Mouse (Mus musculus) limb, embryonic 11.5 days (tissue): ENCODE results near the gene Slc30a9. TPM values are rescaled to one million over a fixed set of nuclear protein-coding genes. Genes with fewer than 3 reads are reported as not detected.

Experiments used
- ATAC-seq: fragments of 200-750 bp; cut with Nextera tagmentation; 2 replicates; pipeline ENCODE4 v1.8.0; 2017; ENCODE audit warnings: low read depth; ENCODE audit not compliant: insufficient number of reproducible peaks, low FRiP score, low TSS enrichment
- DNase-seq: peaks from one replicate; pipeline ENCODE4 v3.0.0-alpha.2; 2015; ENCODE audit warnings: low spot score
- H3K27ac ChIP-seq: fragments of 300-500 bp; sonication (generic); replicated peaks from 2 replicates; pipeline ENCODE4 v1.5.1; 2014; ENCODE audit warnings: low read depth, mild to moderate bottlenecking, low read length
- H3K27me3 ChIP-seq: fragments of 300-500 bp; sonication (generic); 2 replicates; pipeline ENCODE4 v1.6.1; 2014; ENCODE audit warnings: mild to moderate bottlenecking, low read length, mixed read lengths; ENCODE audit not compliant: control insufficient read depth, insufficient read depth
- H3K36me3 ChIP-seq: fragments of 300-500 bp; sonication (generic); 2 replicates; pipeline ENCODE4 v1.6.1; 2014; ENCODE audit warnings: mild to moderate bottlenecking, low read length, moderate library complexity, mixed read lengths; ENCODE audit not compliant: control insufficient read depth, insufficient read depth
- H3K4me1 ChIP-seq: fragments of 300-500 bp; sonication (generic); 2 replicates; pipeline ENCODE4 v1.6.1; 2014; ENCODE audit warnings: low read length, mixed read lengths; ENCODE audit not compliant: control insufficient read depth, insufficient read depth
- H3K4me2 ChIP-seq: fragments of 300-500 bp; sonication (generic); 2 replicates; pipeline ENCODE4 v1.6.1; 2014; ENCODE audit warnings: low read depth, mild to moderate bottlenecking, moderate library complexity; ENCODE audit not compliant: severe bottlenecking
- H3K4me3 ChIP-seq: fragments of 300-500 bp; sonication (generic); 2 replicates; pipeline ENCODE4 v1.5.1; 2014; ENCODE audit warnings: low read depth, low read length
- H3K9ac ChIP-seq: fragments of 300-500 bp; sonication (generic); 2 replicates; pipeline ENCODE4 v1.6.1; 2014; ENCODE audit warnings: mild to moderate bottlenecking, low read length
- H3K9me3 ChIP-seq: fragments of 300-500 bp; sonication (generic); 2 replicates; pipeline ENCODE4 v1.6.1; 2016; ENCODE audit warnings: low read length; ENCODE audit not compliant: control insufficient read depth
- WGBS: fragments of 180-500 bp; shearing (Covaris S2); extraction: QIAGEN DNeasy Blood & Tissue Kit; methylation state at CpG from one replicate; pipeline ENCODE4 v1.1.7; 2014; 5-methylcytosine and 5-hydroxymethylcytosine counted together
- polyA plus RNA-seq: library from polyadenylated mRNA; unstranded; fragments of >200 nt; fragmentation: Nextera tagmentation; extraction: Ambion mirVana; gene quantifications from 2 replicates; pipeline ENCODE4 v1.2.1, GENCODE M21; 2014

The Slc30a9 gene
- polyA plus RNA-seq, 1 experiment from 2014 or later: 119 TPM

DNA sequence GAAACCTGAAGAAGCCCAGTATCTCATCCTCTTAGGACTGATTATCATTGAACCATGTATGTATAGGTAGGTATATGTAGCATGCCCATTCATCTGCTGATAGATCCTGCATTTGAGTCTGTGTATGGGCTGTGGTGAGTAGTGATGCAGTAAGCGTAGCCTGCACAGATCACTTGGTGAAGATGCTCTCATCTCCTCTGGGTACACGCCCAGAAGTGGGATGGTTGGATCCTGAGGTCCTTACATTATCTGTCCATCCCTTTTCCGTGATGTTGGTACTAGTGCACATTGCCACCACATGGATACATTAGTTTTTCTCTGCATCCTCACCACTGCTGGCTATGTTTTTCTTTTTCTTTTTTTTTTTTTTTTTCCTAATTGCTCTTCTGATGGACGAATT lies 26.9 kb upstream of the Slc30a9 start:
- no peak overlapping the region for H3K9ac ChIP-seq
- no peak overlapping the region for H3K27ac ChIP-seq
- ATAC-seq (no peak), DNase-seq (no peak)
- H3K4me3 ChIP-seq: no peak overlapping the region
- H3K4me1 ChIP-seq: no peaks in the 10 kb centered on the region
- peaks cover 9% of the 10 kb centered on the region; the same call in 1 of the 2 replicates for H3K36me3 ChIP-seq
- H3K27me3 ChIP-seq: no peaks in the 10 kb centered on the region
- H3K4me2 ChIP-seq: no peak overlapping the region
- WGBS: 95% methylated on average over 4 of the region's 4 CpGs
- no peaks in the 10 kb centered on the region for H3K9me3 ChIP-seq

GRCm38 (mm10) chr5:67280400-67280799 lies 26.4 kb upstream of the Slc30a9 start:
- Histone ChIP-seq H3K9ac (no peak overlapping the region), H3K9me3 (no peaks in the 10 kb centered on the region), H3K27me3 (no peaks in the 10 kb centered on the region), H3K4me2 (no peak overlapping the region), H3K27ac (no peak overlapping the region), H3K4me3 (no peak overlapping the region), H3K4me1 (no peaks in the 10 kb centered on the region), H3K36me3 (peaks cover 9% of the 10 kb centered on the region; the same call in 1 of the 2 replicates)
- ATAC-seq (no peak), DNase-seq (no peak)
- WGBS: 95% methylated on average over 4 of the region's 4 CpGs

- WGBS: 71% methylated on average over 3 of the region's 3 CpGs
- no peak overlapping the region for H3K27ac ChIP-seq
- no peaks in the 10 kb centered on the region for H3K27me3 ChIP-seq
Measured at GRCm38 (mm10) chr5:67295029-67295428, 11.7 kb upstream of the Slc30a9 start.

DNA sequence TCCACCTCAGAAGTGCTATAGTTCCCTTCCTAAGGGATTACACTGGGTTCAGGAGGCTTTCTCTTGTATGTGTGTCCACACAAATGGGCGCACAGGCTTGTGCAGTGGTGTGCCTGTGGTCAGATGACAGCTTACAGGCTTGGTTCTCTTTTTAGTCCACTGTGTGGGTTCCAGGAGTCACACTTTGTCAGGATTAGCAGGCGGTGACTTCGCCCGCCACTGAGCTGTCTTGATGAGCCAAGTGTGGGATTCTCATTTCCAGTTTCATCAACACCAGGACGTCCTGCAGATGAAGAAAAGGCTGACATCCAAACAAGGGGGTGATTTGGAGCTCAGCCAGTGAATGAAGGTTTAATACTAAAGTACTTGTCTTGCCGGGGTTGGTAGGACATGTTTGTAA lies 11.1 kb upstream of the Slc30a9 start:
- Histone ChIP-seq H3K4me3 (no peak overlapping the region), H3K36me3 (peaks cover 3% of the 10 kb centered on the region; the same call in 1 of the 2 replicates), H3K27ac (no peak overlapping the region), H3K9me3 (no peaks in the 10 kb centered on the region), H3K9ac (no peak overlapping the region), H3K4me2 (no peak overlapping the region), H3K4me1 (no peaks in the 10 kb centered on the region), H3K27me3 (no peaks in the 10 kb centered on the region)
- WGBS: 90% methylated on average over 6 of the region's 6 CpGs
- DNase-seq (no peak), ATAC-seq (no peak)

More at GRCm38 (mm10) chr5:67295029-67295428, 11.7 kb upstream of the Slc30a9 start:
- ATAC-seq: no peak
- Histone ChIP-seq H3K36me3 (peaks cover 3% of the 10 kb centered on the region; the same call in 1 of the 2 replicates), H3K4me3 (no peak overlapping the region), H3K4me1 (no peaks in the 10 kb centered on the region), H3K9ac (no peak overlapping the region), H3K9me3 (no peaks in the 10 kb centered on the region), H3K4me2 (no peak overlapping the region)
- DNase-seq: no peak

- no peaks in the 10 kb centered on the region for H3K4me1 ChIP-seq
- WGBS: 86% methylated on average over 1 of the region's 1 CpGs
- ATAC-seq (no peak), DNase-seq (no peak)
- H3K9ac ChIP-seq: no peak overlapping the region
- no peak overlapping the region for H3K4me2 ChIP-seq
- no peaks in the 10 kb centered on the region for H3K9me3 ChIP-seq
- H3K36me3 ChIP-seq: peaks cover 3% of the 10 kb centered on the region; the same call in 1 of the 2 replicates
- no peaks in the 10 kb centered on the region for H3K27me3 ChIP-seq
- H3K4me3 ChIP-seq: no peak overlapping the region
- H3K27ac ChIP-seq: no peak overlapping the region
Measured at GRCm38 (mm10) chr5:67296171-67296570, 10.6 kb upstream of the Slc30a9 start.

DNA sequence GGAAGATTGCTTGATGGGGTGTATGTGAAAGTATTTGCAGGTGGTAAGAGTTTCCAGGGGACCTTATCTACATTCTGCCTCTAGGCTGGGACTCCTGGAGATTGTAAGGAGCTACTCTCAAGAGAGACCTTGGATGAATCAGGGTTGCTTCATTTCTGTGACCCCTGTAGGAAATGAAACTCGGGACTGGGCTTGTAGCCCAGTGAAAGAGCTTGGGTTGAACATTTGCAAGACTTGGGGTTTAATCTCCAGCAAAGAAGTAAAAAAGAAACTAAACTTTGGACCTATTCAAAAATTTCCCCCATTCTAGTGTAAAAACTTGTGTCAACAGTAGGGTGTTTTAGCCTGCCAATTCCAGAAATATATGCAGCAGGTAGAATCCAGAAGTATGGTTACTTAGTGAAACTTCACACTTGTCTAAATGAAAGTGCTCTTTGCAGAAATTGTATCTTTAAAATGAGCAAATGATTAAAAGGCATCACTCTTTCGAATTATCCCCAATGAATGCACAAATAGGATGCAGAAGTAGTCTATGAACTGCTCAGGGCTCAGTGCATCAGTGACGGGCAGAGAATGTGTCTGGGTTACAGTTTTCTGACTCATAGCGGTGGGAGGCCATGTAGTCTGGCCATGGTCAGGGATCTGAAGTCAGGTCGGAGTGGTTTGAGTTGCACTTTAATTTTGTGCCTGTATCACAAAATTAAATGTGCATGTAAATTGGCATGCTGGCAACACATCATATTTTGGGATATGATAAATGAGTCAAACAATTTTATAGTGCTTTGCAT lies 9.5 kb upstream of the Slc30a9 start:
- no peaks in the 10 kb centered on the region for H3K9me3 ChIP-seq

GRCm38 (mm10) chr5:67299847-67300412 lies 6.8 kb upstream of the Slc30a9 start:
- Histone ChIP-seq H3K9ac (no peak overlapping the region), H3K27ac (no peak overlapping the region), H3K4me2 (no peak overlapping the region), H3K4me1 (no peaks in the 10 kb centered on the region), H3K27me3 (no peaks in the 10 kb centered on the region), H3K4me3 (no peak overlapping the region), H3K9me3 (no peaks in the 10 kb centered on the region), H3K36me3 (peaks cover 3% of the 10 kb centered on the region; the same call in 1 of the 2 replicates)
- no peak for DNase-seq
- 91% methylated on average over 6 of the region's 6 CpGs for WGBS
- no peak for ATAC-seq

More for the DNA sequence above, 9.5 kb upstream of the Slc30a9 start:
- WGBS: 89% methylated on average over 5 of the region's 5 CpGs
- no peak overlapping the region for H3K4me2 ChIP-seq
- no peaks in the 10 kb centered on the region for H3K4me1 ChIP-seq
- no peaks in the 10 kb centered on the region for H3K27me3 ChIP-seq
- H3K27ac ChIP-seq: no peak overlapping the region
- H3K36me3 ChIP-seq: peaks cover 3% of the 10 kb centered on the region; the same call in 1 of the 2 replicates
- H3K9ac ChIP-seq: no peak overlapping the region
- no peak overlapping the region for H3K4me3 ChIP-seq
- DNase-seq (no peak), ATAC-seq (no peak)

- Histone ChIP-seq H3K4me1 (no peaks in the 10 kb centered on the region), H3K9ac (no peak overlapping the region), H3K27ac (no peak overlapping the region), H3K36me3 (no peaks in the 10 kb centered on the region), H3K27me3 (no peaks in the 10 kb centered on the region), H3K9me3 (no peaks in the 10 kb centered on the region), H3K4me3 (no peak overlapping the region), H3K4me2 (no peak overlapping the region)
- 94% methylated on average over 8 of the region's 8 CpGs for WGBS
- ATAC-seq (no peak), DNase-seq (no peak)
Measured at GRCm38 (mm10) chr5:67300926-67301597, 5.7 kb upstream of the Slc30a9 start.
